Mouse (Mus musculus) lung, embryonic 14.5 days (tissue): ENCODE results near the gene Ncam1. TPM values are rescaled to one million over a fixed set of nuclear protein-coding genes. Genes with fewer than 3 reads are reported as not detected.
A peak's percentile ranks its signal among the peaks of the same experiment; 100 is the strongest.

Experiments
- ATAC-seq: fragments of 200-750 bp; cut with Nextera tagmentation; 2 replicates; pipeline ENCODE4 v1.8.0; 2017; ENCODE audit warnings: mild to moderate bottlenecking, moderate TSS enrichment, moderate library complexity; ENCODE audit not compliant: insufficient read depth
- DNase-seq: peaks from one replicate; pipeline ENCODE4 v3.0.0-alpha.2; 2015
- H3K27ac ChIP-seq: fragments of 300-500 bp; sonication (generic); 2 replicates; pipeline ENCODE4 v1.5.1; 2014; ENCODE audit warnings: low read depth, mild to moderate bottlenecking, moderate library complexity
- H3K27me3 ChIP-seq: fragments of 300-500 bp; sonication (generic); 2 replicates; pipeline ENCODE4 v1.6.1; 2014; ENCODE audit warnings: low read length, control low read depth; ENCODE audit not compliant: insufficient read depth
- H3K36me3 ChIP-seq: fragments of 300-500 bp; sonication (generic); 2 replicates; pipeline ENCODE4 v1.6.1; 2014; ENCODE audit warnings: control low read depth; ENCODE audit not compliant: insufficient read depth
- H3K4me1 ChIP-seq: fragments of 300-500 bp; sonication (generic); 2 replicates; pipeline ENCODE4 v1.6.1; 2014; ENCODE audit warnings: antibody characterized with exemption, control low read depth; ENCODE audit not compliant: insufficient read depth
- H3K4me2 ChIP-seq: fragments of 300-500 bp; sonication (generic); 2 replicates; pipeline ENCODE4 v1.6.1; 2014; ENCODE audit warnings: mild to moderate bottlenecking
- H3K4me3 ChIP-seq: fragments of 300-500 bp; sonication (generic); 2 replicates; pipeline ENCODE4 v1.5.1; 2014; ENCODE audit warnings: low read depth, low read length
- H3K9ac ChIP-seq: fragments of 300-500 bp; sonication (generic); 2 replicates; pipeline ENCODE4 v1.6.1; 2014
- H3K9me3 ChIP-seq: fragments of 300-500 bp; sonication (generic); 2 replicates; pipeline ENCODE4 v1.6.1; 2016; ENCODE audit warnings: low read depth, low read length, control low read depth
- CTCF ChIP-seq: IDR thresholded peaks from 2 replicates; pipeline ENCODE4 v1.5.1; 2016; ENCODE audit warnings: antibody characterized with exemption, low read depth
- WGBS: fragments of 180-500 bp; shearing (Covaris S2); extraction: QIAGEN DNeasy Blood & Tissue Kit; methylation state at CpG from one replicate; pipeline ENCODE4 v1.1.7; 2014; 5-methylcytosine and 5-hydroxymethylcytosine counted together
- polyA plus RNA-seq: library from polyadenylated mRNA; unstranded; fragments of >200 nt; fragmentation: Nextera tagmentation; extraction: Ambion mirVana; gene quantifications from 2 replicates; pipeline ENCODE4 v1.2.1, GENCODE M21; 2014

Ncam1 gene
- polyA plus RNA-seq, 1 experiment from 2014 or later = 19.6 TPM

- no peak for TF ChIP-seq CTCF
- Histone ChIP-seq H3K4me3 (peak overlapping the region; percentile 60), H3K4me2 (peak overlapping the region; percentile 94), H3K27me3 (peaks cover 9% of the 10 kb centered on the region), H3K9ac (peak overlapping the region; percentile 53), H3K9me3 (no peaks in the 10 kb centered on the region), H3K36me3 (no peaks in the 10 kb centered on the region), H3K27ac (peak overlapping the region; percentile 26; the same call in 1 of the 2 replicates), H3K4me1 (0 out of 2 replicates have a peak, but pooled peaks cover 3% of the 10 kb centered on the region)
- 0% methylated on average over 15 of the region's 15 CpGs for WGBS
- DNase-seq = no peak
- no peak for ATAC-seq
These were observed 1.3 kb downstream of the Ncam1 start for GRCm38 (mm10) chr9:49797508-49797820.

GRCm38 (mm10) chr9:49796618-49797507 is 1.9 kb downstream of the Ncam1 start:
- peak; percentile 86 for ATAC-seq
- peak; percentile 81 for DNase-seq
- no peaks in the 10 kb centered on the region for H3K9me3 ChIP-seq
- H3K36me3 ChIP-seq = no peaks in the 10 kb centered on the region
- TF ChIP-seq CTCF = no peak
- peak overlapping the region; percentile 60 for H3K4me3 ChIP-seq
- H3K27me3 ChIP-seq = peaks cover 9% of the 10 kb centered on the region
- WGBS = under 1% methylated on average over 51 of the region's 52 CpGs
- peak overlapping the region; percentile 70; the same call in 1 of the 2 replicates for H3K27ac ChIP-seq
- H3K4me2 ChIP-seq = peak overlapping the region; percentile 94
- 0 out of 2 replicates have a peak, but pooled peaks cover 3% of the 10 kb centered on the region for H3K4me1 ChIP-seq
- peak overlapping the region; percentile 53 for H3K9ac ChIP-seq

- Histone ChIP-seq H3K27ac (no peak overlapping the region), H3K9ac (no peak overlapping the region), H3K27me3 (peaks cover 9% of the 10 kb centered on the region), H3K9me3 (no peaks in the 10 kb centered on the region), H3K4me3 (no peak overlapping the region), H3K36me3 (no peaks in the 10 kb centered on the region), H3K4me2 (no peak overlapping the region), H3K4me1 (0 out of 2 replicates have a peak, but pooled peaks cover 3% of the 10 kb centered on the region)
- no peak for TF ChIP-seq CTCF
- DNase-seq (no peak), ATAC-seq (no peak)
- WGBS = 57% methylated on average over 5 of the region's 5 CpGs
These were observed 2.8 kb downstream of the Ncam1 start for GRCm38 (mm10) chr9:49795881-49796280.

- Histone ChIP-seq H3K9me3 (no peaks in the 10 kb centered on the region), H3K27ac (no peak overlapping the region), H3K27me3 (peaks cover 9% of the 10 kb centered on the region), H3K9ac (no peak overlapping the region), H3K4me1 (0 out of 2 replicates have a peak, but pooled peaks cover 3% of the 10 kb centered on the region), H3K36me3 (no peaks in the 10 kb centered on the region), H3K4me3 (no peak overlapping the region), H3K4me2 (no peak overlapping the region)
- no peak for ATAC-seq
- peak; percentile 74 for DNase-seq
- no peak for TF ChIP-seq CTCF
- WGBS = 18% methylated on average over 6 of the region's 6 CpGs
These were observed 4.7 kb downstream of the Ncam1 start for GRCm38 (mm10) chr9:49793987-49794550.

GRCm38 (mm10) chr9:49793241-49793640 is 5.5 kb downstream of the Ncam1 start:
- Histone ChIP-seq H3K36me3 (no peaks in the 10 kb centered on the region), H3K27ac (no peak overlapping the region), H3K9me3 (no peaks in the 10 kb centered on the region), H3K4me2 (no peak overlapping the region), H3K4me1 (0 out of 2 replicates have a peak, but pooled peaks cover 3% of the 10 kb centered on the region), H3K9ac (no peak overlapping the region), H3K27me3 (peaks cover 9% of the 10 kb centered on the region), H3K4me3 (no peak overlapping the region)
- no peak for TF ChIP-seq CTCF
- DNase-seq = no peak
- WGBS = 67% methylated on average over 2 of the region's 2 CpGs
- no peak for ATAC-seq

- Histone ChIP-seq H3K27me3 (peaks cover 9% of the 10 kb centered on the region), H3K9ac (no peak overlapping the region), H3K4me1 (0 out of 2 replicates have a peak, but pooled peaks cover 3% of the 10 kb centered on the region), H3K4me2 (no peak overlapping the region), H3K9me3 (no peaks in the 10 kb centered on the region), H3K27ac (no peak overlapping the region), H3K36me3 (no peaks in the 10 kb centered on the region), H3K4me3 (no peak overlapping the region)
- no peak for ATAC-seq
- DNase-seq = no peak
- TF ChIP-seq CTCF = no peak
- WGBS = 50% methylated on average over 4 of the region's 4 CpGs
These were observed 6.1 kb downstream of the Ncam1 start for GRCm38 (mm10) chr9:49792646-49793045.
